Mouse (Mus musculus): ENCODE data around the gene Babam2.

- no peak for TF ChIP-seq EP300 (IDR thresholded peaks at IDR 0.05; ENCODE audit: low read depth)
- no peak for TF ChIP-seq CTCF (IDR thresholded peaks at IDR 0.05; ENCODE audit: low read depth)
Measured at GRCm38 (mm10) chr5:31750955-31751354, 53.5 kb downstream of the Babam2 start.
